Mouse (Mus musculus): ENCODE measurements at regions not wholly inside any gene's neighbourhood (a gene's known extent, or its start where the extent isn't known, plus 50 kb on each side); places are given as distances from the start of the nearest gene placed in this dataset.

DNA sequence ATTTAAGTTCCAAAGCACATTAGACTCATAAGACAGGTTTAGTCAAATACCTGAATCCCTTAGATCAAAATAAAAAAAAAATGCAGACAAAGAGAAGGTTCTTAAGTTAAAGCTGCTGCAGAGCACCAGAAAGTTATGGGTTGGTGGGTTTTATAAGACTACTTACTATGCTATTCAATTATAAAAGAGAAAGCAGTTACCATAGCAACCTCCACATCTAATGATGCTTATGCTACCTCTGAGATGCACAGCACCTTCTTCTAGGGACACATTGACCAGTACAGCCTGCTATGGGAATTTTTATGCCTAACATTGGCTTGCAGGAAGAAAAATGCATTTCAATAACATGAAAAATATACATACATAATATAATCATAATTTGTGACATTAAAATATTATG is 512.1 kb upstream of the Id4 start:
- DNase-seq (ENCODE audit: low spot score in 2 of 2), result no peak

DNA sequence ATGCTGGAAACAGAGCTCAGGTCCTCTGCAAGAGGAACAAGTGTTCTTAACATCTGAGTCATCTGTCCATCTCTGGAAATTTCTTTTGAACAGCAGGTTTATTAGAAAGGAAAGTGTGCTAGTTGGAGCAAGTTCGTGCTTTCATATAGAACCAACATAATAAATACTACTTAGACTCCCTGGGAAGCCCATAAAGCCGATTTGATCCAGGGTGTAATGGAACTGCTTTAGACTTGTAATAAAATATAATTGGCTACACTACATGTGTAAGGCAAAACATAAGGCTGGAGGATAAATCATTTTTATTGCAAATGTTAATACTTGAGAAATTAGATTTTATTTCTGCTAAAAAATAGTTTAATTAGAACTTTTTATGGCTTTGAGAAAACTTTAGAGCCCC is 510.0 kb upstream of the Id4 start:
- DNase-seq (ENCODE audit: low spot score in 2 of 2), result no peak

GRCm38 (mm10) chr13:47764802-47765597 is 496.0 kb upstream of the Id4 start:
- no peak for DNase-seq (ENCODE audit: low spot score in 2 of 2)

GRCm38 (mm10) chr13:47768963-47769527 is 492.0 kb upstream of the Id4 start:
- no peak for DNase-seq (ENCODE audit: low spot score in 2 of 2)

DNA sequence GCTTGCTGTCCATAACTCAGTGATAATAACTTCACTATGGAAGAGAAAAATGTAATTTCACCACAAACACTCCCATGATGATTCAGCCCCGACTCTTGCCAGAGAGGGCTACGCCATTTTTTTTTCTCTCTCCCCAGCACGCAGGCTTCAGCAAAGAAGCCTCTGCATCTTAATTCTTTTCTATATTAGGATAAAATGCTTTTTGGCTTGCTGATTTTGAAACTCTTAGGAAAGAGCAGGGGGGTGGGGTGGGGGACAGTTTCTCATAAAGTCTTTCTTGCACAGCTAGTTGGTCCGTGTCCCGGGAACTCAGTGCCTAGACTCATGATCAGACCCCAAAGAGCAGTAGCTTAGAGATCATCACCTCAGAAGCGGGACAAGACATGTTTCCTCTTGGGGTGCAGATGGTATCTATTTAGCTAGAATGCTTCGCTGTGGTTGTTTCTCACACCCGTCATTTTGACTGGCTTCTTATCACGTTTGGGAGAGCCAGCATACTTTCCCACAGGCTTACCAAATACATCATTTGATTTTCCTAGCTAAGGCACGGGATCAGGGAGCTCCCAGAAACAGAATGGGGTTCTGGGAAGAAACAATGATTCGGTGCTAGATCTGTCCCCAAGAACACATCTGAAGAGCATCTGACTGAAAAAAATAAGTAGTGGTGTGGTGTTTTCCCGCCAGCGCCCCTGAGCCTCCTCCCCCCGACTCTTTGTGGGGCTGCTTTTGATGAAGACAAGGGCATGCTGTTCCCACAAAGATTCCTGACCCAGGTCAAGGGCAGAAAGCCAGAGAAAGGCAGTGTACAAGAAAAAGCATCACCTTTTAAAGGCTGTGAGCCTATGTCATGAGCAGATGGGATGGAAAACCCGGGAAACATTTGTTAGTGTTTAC is 483.6 kb upstream of the Id4 start:
- DNase-seq (ENCODE audit: low spot score in 2 of 2), result no peak

DNA sequence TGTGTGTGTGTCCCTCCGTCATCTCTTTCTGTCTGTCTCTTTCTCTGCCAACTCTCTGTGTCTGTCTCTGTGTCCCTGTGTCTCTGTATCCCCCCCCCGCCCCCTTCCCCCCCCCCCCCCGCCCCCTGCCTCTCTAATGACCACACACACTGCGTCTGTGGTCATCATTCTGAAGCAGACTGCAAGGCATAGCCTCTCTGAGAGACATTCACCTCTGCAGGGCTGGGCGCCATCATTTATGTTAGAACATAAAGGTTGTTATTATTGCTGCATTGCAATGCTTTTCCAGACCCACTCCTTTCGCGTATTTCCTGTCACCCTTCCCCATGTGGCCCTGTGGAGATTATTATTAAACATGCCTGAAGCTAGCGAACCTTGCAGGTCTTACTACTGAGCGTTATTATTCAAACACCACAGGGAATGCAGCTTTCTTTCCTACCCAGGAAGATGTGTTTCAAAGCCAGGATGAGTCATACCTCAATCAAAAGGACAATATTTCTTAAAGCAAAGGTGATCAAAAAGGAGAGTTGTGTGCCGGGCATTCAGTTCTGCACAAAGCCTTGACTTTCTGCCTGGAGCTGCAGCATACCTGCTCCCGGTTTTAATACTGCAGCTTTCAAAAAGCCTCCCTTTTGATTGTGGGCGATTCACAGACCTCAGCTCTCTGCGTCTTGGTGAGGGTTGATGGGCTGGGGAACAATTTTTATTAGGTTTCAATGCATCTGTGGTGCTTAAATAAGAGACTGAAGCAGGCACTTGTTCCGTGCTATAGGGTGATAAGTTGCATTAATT is 482.6 kb upstream of the Id4 start:
- no peak for DNase-seq (ENCODE audit: low spot score in 2 of 2)

DNA sequence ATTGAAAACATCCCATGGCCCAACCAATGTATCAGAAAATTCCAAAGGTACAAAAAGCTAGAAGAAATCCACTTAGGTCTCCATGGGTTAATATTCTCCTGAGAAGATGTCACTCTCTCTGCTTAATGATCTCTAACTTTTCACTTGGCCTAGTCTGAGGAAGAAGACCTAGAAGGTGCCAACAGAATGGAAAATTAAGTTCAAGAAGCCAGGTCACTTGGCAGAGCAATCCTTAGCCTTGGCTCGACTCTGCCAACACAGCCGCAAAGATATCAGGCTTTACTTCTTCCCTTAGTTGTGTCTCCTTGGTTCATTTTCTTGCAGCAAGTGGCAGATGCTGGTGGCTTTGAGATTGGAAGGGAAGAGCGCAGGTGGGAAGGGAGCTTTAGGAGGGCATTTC is 476.6 kb upstream of the Id4 start:
- DNase-seq (ENCODE audit: low spot score in 2 of 2), result no peak

- DNase-seq (ENCODE audit: low spot score in 2 of 2), result no peak
Measured at GRCm38 (mm10) chr13:47797859-47798258, 463.2 kb upstream of the Id4 start.

GRCm38 (mm10) chr13:47811711-47812415 is 449.2 kb upstream of the Id4 start:
- DNase-seq (ENCODE audit: low spot score in 2 of 2), result no peak

GRCm38 (mm10) chr13:47818924-47819564 is 442.0 kb upstream of the Id4 start:
- no peak for DNase-seq (ENCODE audit: low spot score in 2 of 2)

GRCm38 (mm10) chr13:47836491-47836890 is 424.5 kb upstream of the Id4 start:
- no peak for DNase-seq (ENCODE audit: low spot score in 2 of 2)

DNA sequence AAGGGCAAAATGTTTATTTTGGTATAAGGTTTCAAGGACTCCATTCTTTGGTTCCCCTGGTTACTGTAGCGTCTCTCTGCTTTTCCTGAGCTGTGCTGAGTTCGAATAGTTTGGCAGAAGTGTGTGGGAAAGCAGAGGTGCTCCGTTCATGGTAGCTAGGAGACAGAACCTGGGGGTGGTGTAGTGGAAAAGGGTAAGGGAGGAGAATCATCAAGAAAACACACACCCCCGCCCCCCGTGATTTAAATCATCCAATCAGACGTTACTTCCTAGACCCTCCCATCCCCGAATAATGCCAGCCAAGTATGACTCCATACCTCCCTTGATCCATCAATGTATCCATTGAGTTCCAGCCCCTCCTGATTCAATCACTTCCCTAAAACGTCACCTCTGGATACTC is 418.6 kb upstream of the Id4 start:
- DNase-seq (ENCODE audit: low spot score in 2 of 2), result no peak

GRCm38 (mm10) chr13:47843011-47843410 is 418.0 kb upstream of the Id4 start:
- no peak for DNase-seq (ENCODE audit: low spot score in 2 of 2)

- DNase-seq (ENCODE audit: low spot score in 2 of 2), result no peak
Measured at GRCm38 (mm10) chr13:47843541-47844267, 417.3 kb upstream of the Id4 start.

DNA sequence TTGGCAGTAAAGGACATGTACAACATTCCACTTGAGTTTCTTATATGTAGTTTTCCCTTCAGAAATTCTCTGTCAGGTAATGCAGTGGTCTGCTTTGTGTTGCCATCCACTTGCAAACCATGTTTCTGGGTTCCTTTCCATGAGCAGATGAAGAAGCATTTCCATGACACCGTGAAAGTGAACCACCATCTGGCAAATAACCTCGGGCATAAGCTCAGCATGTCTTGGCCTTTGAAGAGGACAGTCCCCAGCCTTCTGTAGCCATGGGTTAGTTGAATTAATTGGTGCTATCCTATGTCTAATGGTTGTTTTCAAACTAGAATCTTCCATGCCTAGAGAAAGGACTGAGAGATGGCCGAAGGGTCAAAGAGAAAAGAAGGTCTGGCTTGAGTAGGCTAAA is 414.3 kb upstream of the Id4 start:
- no peak for DNase-seq (ENCODE audit: low spot score in 2 of 2)

- DNase-seq (ENCODE audit: low spot score in 2 of 2), result no peak
Measured at GRCm38 (mm10) chr13:47848371-47849188, 412.4 kb upstream of the Id4 start.

GRCm38 (mm10) chr13:47855422-47856108 is 405.5 kb upstream of the Id4 start:
- DNase-seq (ENCODE audit: low spot score in 2 of 2), result no peak

DNA sequence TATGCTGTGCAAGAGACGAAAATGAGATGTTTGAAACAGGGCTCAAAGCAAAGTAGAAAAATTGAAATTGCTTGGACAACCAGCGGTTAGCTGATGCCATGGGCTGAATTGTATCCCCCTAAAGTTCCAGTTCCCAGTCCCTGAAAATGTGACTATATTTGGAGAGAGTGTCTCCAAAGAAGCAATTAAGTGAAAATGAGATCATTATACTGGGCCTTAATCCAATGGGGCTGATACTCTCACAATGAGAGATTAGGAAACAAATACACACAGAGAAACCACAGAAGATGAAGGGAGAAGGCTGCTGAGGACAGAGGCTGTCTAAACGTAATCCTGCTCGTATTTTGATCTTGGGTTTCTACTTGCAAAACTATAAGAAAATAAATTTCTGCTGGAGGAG is 402.1 kb upstream of the Id4 start:
- DNase-seq (ENCODE audit: low spot score in 2 of 2), result no peak

- DNase-seq (ENCODE audit: low spot score in 2 of 2), result no peak
Measured at GRCm38 (mm10) chr13:47860316-47860715, 400.7 kb upstream of the Id4 start.
